Mouse (Mus musculus): ENCODE measurements at regions not wholly inside any gene's neighbourhood (a gene's known extent, or its start where the extent isn't known, plus 50 kb on each side); places are given as distances from the start of the nearest gene placed in this dataset.

- peak; percentile 4 for DNase-seq
Measured at GRCm38 (mm10) chrX:12373670-12374069, 213.5 kb upstream of the Bcor start.

GRCm38 (mm10) chrX:12375796-12376195 is 211.8 kb upstream of the Atp6ap2 start:
- DNase-seq = peak; percentile 10

- DNase-seq = no peak
Measured at GRCm38 (mm10) chrX:12376238-12376980, 211.2 kb upstream of the Atp6ap2 start.

- peak; percentile 9 for DNase-seq
Measured at GRCm38 (mm10) chrX:12377441-12377840, 210.2 kb upstream of the Atp6ap2 start.

GRCm38 (mm10) chrX:12392145-12392825 is 195.3 kb upstream of the Atp6ap2 start:
- no peak for DNase-seq

- no peak for DNase-seq
Measured at GRCm38 (mm10) chrX:12409319-12409718, 178.3 kb upstream of the Atp6ap2 start.

GRCm38 (mm10) chrX:12425566-12425965 is 162.0 kb upstream of the Atp6ap2 start:
- no peak for DNase-seq

- DNase-seq = no peak
Measured at GRCm38 (mm10) chrX:12426664-12427063, 160.9 kb upstream of the Atp6ap2 start.

- DNase-seq = no peak
Measured at GRCm38 (mm10) chrX:12432289-12432688, 155.3 kb upstream of the Atp6ap2 start.

GRCm38 (mm10) chrX:12435656-12436055 is 151.9 kb upstream of the Atp6ap2 start:
- no peak for DNase-seq

- DNase-seq = peak; percentile 6
Measured at GRCm38 (mm10) chrX:12436106-12436505, 151.5 kb upstream of the Atp6ap2 start.

GRCm38 (mm10) chrX:12439447-12439846 is 148.2 kb upstream of the Atp6ap2 start:
- DNase-seq = no peak

- DNase-seq = no peak
Measured at GRCm38 (mm10) chrX:12443794-12444193, 143.8 kb upstream of the Atp6ap2 start.

- no peak for DNase-seq
Measured at GRCm38 (mm10) chrX:12445093-12445492, 142.5 kb upstream of the Atp6ap2 start.

GRCm38 (mm10) chrX:12447962-12448361 is 139.6 kb upstream of the Atp6ap2 start:
- no peak for DNase-seq

- no peak for DNase-seq
Measured at GRCm38 (mm10) chrX:12449688-12450087, 137.9 kb upstream of the Atp6ap2 start.

GRCm38 (mm10) chrX:12452979-12453769 is 134.4 kb upstream of the Atp6ap2 start:
- DNase-seq = no peak

GRCm38 (mm10) chrX:12461657-12462056 is 125.9 kb upstream of the Atp6ap2 start:
- DNase-seq = no peak

- no peak for DNase-seq
Measured at GRCm38 (mm10) chrX:12462936-12463647, 124.5 kb upstream of the Atp6ap2 start.

- no peak for DNase-seq
Measured at GRCm38 (mm10) chrX:12466312-12466711, 121.3 kb upstream of the Atp6ap2 start.

- no peak for DNase-seq
Measured at GRCm38 (mm10) chrX:12466897-12467296, 120.7 kb upstream of the Atp6ap2 start.

- DNase-seq = peak; percentile 32
Measured at GRCm38 (mm10) chrX:12467528-12468179, 119.9 kb upstream of the Atp6ap2 start.
